Mouse (Mus musculus): ENCODE data around the gene Mob3a. TPM values are rescaled to one million over a fixed set of nuclear protein-coding genes. Genes with fewer than 3 reads are reported as not detected.
"Not testable (repeated sequence)": the region's sequence is repeated elsewhere in the genome, so short reads cannot be mapped to it uniquely, and the experiment has no call there.

Gene Mob3a
- total RNA-seq, 1 experiment: 29.2 TPM

DNA sequence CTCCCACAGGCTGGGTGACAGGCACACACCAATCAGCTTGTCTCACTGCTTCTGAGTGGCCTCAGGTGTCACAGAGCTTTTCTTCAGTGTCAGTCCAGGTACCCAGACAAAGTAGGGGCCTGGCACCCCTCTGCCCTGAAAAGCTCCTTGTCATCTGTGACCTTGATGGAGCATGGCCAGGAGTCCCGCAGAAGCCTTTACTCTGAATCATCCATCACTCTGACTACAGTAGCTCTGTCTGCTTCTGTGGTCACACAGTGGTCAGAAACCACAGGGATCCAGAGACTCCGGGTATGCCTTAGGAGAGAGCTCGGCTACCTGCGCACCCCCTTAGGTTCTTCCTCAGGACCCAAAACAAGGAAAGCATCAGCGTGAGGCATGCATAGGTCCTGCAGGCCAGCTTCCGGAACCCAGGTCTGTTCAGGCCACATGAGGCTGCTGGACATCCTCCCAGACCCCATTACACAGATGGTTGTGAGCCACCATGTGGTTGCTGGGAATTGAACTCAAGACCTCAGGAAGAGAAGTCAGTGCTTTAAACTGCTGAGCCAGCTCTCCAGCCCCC lies 48.5 kb downstream of the Mob3a start:
- peaks cover 0 to 17% of the 10 kb centered on the region in 2 experiments; a peak in 2 of 4 replicates for H3K4me1 ChIP-seq (ENCODE audit: control insufficient read depth in 2 of 2, insufficient read depth in 2 of 2, low read length in 2 of 2, poor library complexity in 1 of 2)
- H3K9ac ChIP-seq (ENCODE audit: insufficient read depth, low read depth, low read length, poor library complexity, severe bottlenecking): no peak overlapping the region
- in situ Hi-C loops (cut with MboI; ENCODE audit: low sequenced_read_pairs in 2 of 2, unreplicated experiment in 2 of 2): no loop called here
- peaks cover 2% of the 10 kb centered on the region; the same call in 1 of the 2 replicates for H3K36me3 ChIP-seq (ENCODE audit: control insufficient read depth, insufficient read depth, low read length, poor library complexity, severe bottlenecking)
- TF ChIP-seq ZNF384 (IDR thresholded peaks at IDR 0.05; ENCODE audit: low read depth, low read length): no peak
- no peak for TF ChIP-seq ZC3H11A (IDR thresholded peaks at IDR 0.05; ENCODE audit: borderline replicate concordance, low read depth, low read length)
- no peak for TF ChIP-seq MAFK (IDR thresholded peaks at IDR 0.05; ENCODE audit: insufficient read depth, low read depth, low read length)
- TF ChIP-seq CHD2 (IDR thresholded peaks at IDR 0.05; ENCODE audit: low read depth, low read length): no peak
- no peak for TF ChIP-seq HCFC1 (IDR thresholded peaks at IDR 0.05; ENCODE audit: borderline replicate concordance, insufficient read depth, low read length)
- H3K9me3 ChIP-seq (ENCODE audit: control insufficient read depth, insufficient read depth, low read depth, low read length): no peaks in the 10 kb centered on the region
- H3K4me3 ChIP-seq (ENCODE audit: insufficient read depth in 1 of 2, low read depth in 1 of 2, low read length in 2 of 2, poor library complexity in 1 of 2, severe bottlenecking in 1 of 2): no peak overlapping the region
- no peak overlapping the region for H3K27ac ChIP-seq (ENCODE audit: insufficient read depth, low read depth, low read length, poor library complexity, severe bottlenecking)
- no peak for DNase-seq (ENCODE audit: low read depth, low spot score)

DNA sequence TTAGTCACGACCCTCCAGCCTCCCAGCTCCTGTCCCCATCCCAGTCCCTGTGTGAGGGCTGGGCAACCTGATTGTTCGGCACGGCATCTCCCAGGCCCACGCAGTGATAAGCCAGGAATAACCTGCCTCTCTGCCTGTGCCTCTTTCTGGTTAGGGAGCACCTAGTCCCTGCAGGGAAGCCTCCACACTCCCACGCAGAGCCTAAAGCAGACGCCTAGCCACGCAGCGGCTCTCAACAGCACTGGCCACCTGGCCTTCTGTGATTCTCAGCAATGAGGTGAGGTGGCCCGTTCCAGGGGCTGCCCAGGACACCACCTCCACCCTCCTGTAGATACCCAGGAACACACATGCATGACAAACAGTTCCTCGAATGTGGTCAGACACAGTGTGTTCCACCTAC lies 51.4 kb downstream of the Mob3a start:
- no peak for DNase-seq (ENCODE audit: low read depth, low spot score)
- Histone ChIP-seq H3K9ac (ENCODE audit: insufficient read depth, low read depth, low read length, poor library complexity, severe bottlenecking) (no peak overlapping the region), H3K27ac (ENCODE audit: insufficient read depth, low read depth, low read length, poor library complexity, severe bottlenecking) (no peak overlapping the region; the same call in 1 of the 2 replicates), H3K4me3 (ENCODE audit: insufficient read depth in 1 of 2, low read depth in 1 of 2, low read length in 2 of 2, poor library complexity in 1 of 2, severe bottlenecking in 1 of 2) (no peak overlapping the region), H3K4me1 (ENCODE audit: control insufficient read depth in 2 of 2, insufficient read depth in 2 of 2, low read length in 2 of 2, poor library complexity in 1 of 2) (peaks cover 0 to 9% of the 10 kb centered on the region in 2 experiments; a peak in 1 of 4 replicates), H3K9me3 (ENCODE audit: control insufficient read depth, insufficient read depth, low read depth, low read length) (no peaks in the 10 kb centered on the region), H3K36me3 (ENCODE audit: control insufficient read depth, insufficient read depth, low read length, poor library complexity, severe bottlenecking) (peaks cover 17% of the 10 kb centered on the region; the same call in 1 of the 2 replicates)
- in situ Hi-C loops (cut with MboI; ENCODE audit: low sequenced_read_pairs in 2 of 2, unreplicated experiment in 2 of 2): no loop called here
- no peak for TF ChIP-seq MAFK (IDR thresholded peaks at IDR 0.05; ENCODE audit: insufficient read depth, low read depth, low read length)
- no peak for TF ChIP-seq HCFC1 (IDR thresholded peaks at IDR 0.05; ENCODE audit: borderline replicate concordance, insufficient read depth, low read length)
- TF ChIP-seq ZC3H11A (IDR thresholded peaks at IDR 0.05; ENCODE audit: borderline replicate concordance, low read depth, low read length): no peak
- no peak for TF ChIP-seq CHD2 (IDR thresholded peaks at IDR 0.05; ENCODE audit: low read depth, low read length)
- no peak for TF ChIP-seq ZNF384 (IDR thresholded peaks at IDR 0.05; ENCODE audit: low read depth, low read length)

DNA sequence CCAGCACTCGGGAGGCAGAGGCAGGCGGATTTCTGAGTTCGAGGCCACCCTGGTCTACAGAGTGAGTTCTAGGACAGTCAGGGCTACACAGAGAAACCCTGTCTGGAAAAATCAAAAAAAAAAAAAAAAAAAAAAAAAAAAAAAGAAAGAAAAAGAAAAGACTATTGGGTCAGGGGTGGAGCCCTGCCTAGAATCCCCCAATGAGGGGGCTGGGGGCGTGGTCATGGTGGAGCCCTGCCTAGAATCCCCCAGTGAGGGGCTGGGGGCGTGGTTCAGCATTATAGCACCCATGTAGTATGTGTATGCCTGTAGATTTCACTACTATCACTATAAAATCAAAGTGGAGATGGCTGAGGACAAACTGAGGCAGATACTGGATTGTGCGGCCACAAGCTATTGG lies 51.9 kb downstream of the Mob3a start:
- H3K36me3 ChIP-seq (ENCODE audit: control insufficient read depth, insufficient read depth, low read length, poor library complexity, severe bottlenecking): peaks cover 22% of the 10 kb centered on the region; the same call in 1 of the 2 replicates
- H3K9me3 ChIP-seq (ENCODE audit: control insufficient read depth, insufficient read depth, low read depth, low read length); H3K4me3 ChIP-seq (ENCODE audit: insufficient read depth in 1 of 2, low read depth in 1 of 2, low read length in 2 of 2, poor library complexity in 1 of 2, severe bottlenecking in 1 of 2); H3K27ac ChIP-seq (ENCODE audit: insufficient read depth, low read depth, low read length, poor library complexity, severe bottlenecking); in situ Hi-C loops (cut with MboI; ENCODE audit: low sequenced_read_pairs in 2 of 2, unreplicated experiment in 2 of 2); DNase-seq (ENCODE audit: low read depth, low spot score); H3K4me1 ChIP-seq (ENCODE audit: control insufficient read depth in 2 of 2, insufficient read depth in 2 of 2, low read length in 2 of 2, poor library complexity in 1 of 2); H3K9ac ChIP-seq (ENCODE audit: insufficient read depth, low read depth, low read length, poor library complexity, severe bottlenecking): not testable (repeated sequence)
- peak; percentile 86 for TF ChIP-seq ZNF384 (IDR thresholded peaks at IDR 0.05; ENCODE audit: low read depth, low read length)

DNA sequence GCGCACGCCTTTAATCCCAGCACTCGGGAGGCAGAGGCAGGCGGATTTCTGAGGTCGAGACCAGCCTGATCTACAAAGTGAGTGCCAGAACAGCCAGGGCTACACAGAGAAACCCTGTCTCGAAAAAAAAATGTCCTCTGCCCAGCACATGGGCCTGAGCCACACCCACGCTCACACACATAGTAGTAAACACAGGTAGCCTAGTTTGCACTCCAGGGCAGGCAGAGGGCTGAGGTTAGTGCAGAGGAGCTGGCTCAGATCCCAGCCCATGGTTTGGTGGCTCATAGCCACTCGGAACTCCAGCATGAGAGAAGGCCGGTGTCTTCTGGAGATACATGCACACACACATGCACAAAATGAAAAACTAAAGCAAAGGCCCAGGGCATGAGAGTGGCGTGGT lies 54.8 kb downstream of the Mob3a start:
- no peaks in the 10 kb centered on the region for H3K9me3 ChIP-seq (ENCODE audit: control insufficient read depth, insufficient read depth, low read depth, low read length)
- H3K27ac ChIP-seq (ENCODE audit: insufficient read depth, low read depth, low read length, poor library complexity, severe bottlenecking): no peak overlapping the region
- in situ Hi-C loops (cut with MboI; ENCODE audit: low sequenced_read_pairs in 2 of 2, unreplicated experiment in 2 of 2): no loop called here
- DNase-seq (ENCODE audit: low read depth, low spot score): no peak
- H3K4me3 ChIP-seq (ENCODE audit: insufficient read depth in 1 of 2, low read depth in 1 of 2, low read length in 2 of 2, poor library complexity in 1 of 2, severe bottlenecking in 1 of 2): no peak overlapping the region
- peaks cover 0 to 6% of the 10 kb centered on the region in 2 experiments; a peak in 1 of 4 replicates for H3K4me1 ChIP-seq (ENCODE audit: control insufficient read depth in 2 of 2, insufficient read depth in 2 of 2, low read length in 2 of 2, poor library complexity in 1 of 2)
- H3K36me3 ChIP-seq (ENCODE audit: control insufficient read depth, insufficient read depth, low read length, poor library complexity, severe bottlenecking): peaks cover 46% of the 10 kb centered on the region; the same call in 1 of the 2 replicates
- TF ChIP-seq CHD2 (IDR thresholded peaks at IDR 0.05; ENCODE audit: low read depth, low read length) (no peak), MAFK (IDR thresholded peaks at IDR 0.05; ENCODE audit: insufficient read depth, low read depth, low read length) (no peak), HCFC1 (IDR thresholded peaks at IDR 0.05; ENCODE audit: borderline replicate concordance, insufficient read depth, low read length) (no peak), ZC3H11A (IDR thresholded peaks at IDR 0.05; ENCODE audit: borderline replicate concordance, low read depth, low read length) (no peak)
- H3K9ac ChIP-seq (ENCODE audit: insufficient read depth, low read depth, low read length, poor library complexity, severe bottlenecking): no peak overlapping the region

DNA sequence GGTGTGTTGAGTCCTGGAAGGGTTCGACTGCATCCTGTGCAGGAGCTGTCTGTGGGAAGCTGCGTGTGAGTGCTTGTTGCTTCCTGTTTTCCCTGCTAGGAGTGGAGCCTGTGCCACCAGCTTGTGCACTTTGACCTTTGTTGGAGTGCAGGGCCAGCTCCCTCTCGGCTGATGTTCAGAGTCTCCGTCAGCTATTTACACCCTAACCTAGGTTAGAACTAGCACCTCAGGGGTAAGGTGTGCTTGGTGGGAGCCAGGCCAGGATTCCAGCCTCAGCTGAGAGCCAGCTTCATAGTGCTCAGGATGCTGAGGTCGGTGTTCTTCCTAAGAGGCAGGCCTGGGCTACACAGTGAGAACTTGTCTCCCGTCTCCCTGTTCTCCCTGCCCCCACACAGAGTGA lies 66.4 kb downstream of the Mob3a start:
- peaks cover 67% of the 10 kb centered on the region for H3K36me3 ChIP-seq (ENCODE audit: control insufficient read depth, insufficient read depth, low read length, poor library complexity, severe bottlenecking)
- no peak for TF ChIP-seq CHD2 (IDR thresholded peaks at IDR 0.05; ENCODE audit: low read depth, low read length)
- TF ChIP-seq MAFK (IDR thresholded peaks at IDR 0.05; ENCODE audit: insufficient read depth, low read depth, low read length): no peak
- no peak for TF ChIP-seq ZC3H11A (IDR thresholded peaks at IDR 0.05; ENCODE audit: borderline replicate concordance, low read depth, low read length)
- TF ChIP-seq ZNF384 (IDR thresholded peaks at IDR 0.05; ENCODE audit: low read depth, low read length): no peak
- no peak for TF ChIP-seq HCFC1 (IDR thresholded peaks at IDR 0.05; ENCODE audit: borderline replicate concordance, insufficient read depth, low read length)
- no peak for DNase-seq (ENCODE audit: low read depth, low spot score)
- in situ Hi-C loops (cut with MboI; ENCODE audit: low sequenced_read_pairs in 2 of 2, unreplicated experiment in 2 of 2): no loop called here
- H3K4me3 ChIP-seq (ENCODE audit: insufficient read depth in 1 of 2, low read depth in 1 of 2, low read length in 2 of 2, poor library complexity in 1 of 2, severe bottlenecking in 1 of 2): no peak overlapping the region
- no peak overlapping the region for H3K27ac ChIP-seq (ENCODE audit: insufficient read depth, low read depth, low read length, poor library complexity, severe bottlenecking)
- no peak overlapping the region for H3K9ac ChIP-seq (ENCODE audit: insufficient read depth, low read depth, low read length, poor library complexity, severe bottlenecking)
- peaks cover 0 to 14% of the 10 kb centered on the region in 2 experiments; a peak in 2 of 4 replicates for H3K4me1 ChIP-seq (ENCODE audit: control insufficient read depth in 2 of 2, insufficient read depth in 2 of 2, low read length in 2 of 2, poor library complexity in 1 of 2)
- no peaks in the 10 kb centered on the region for H3K9me3 ChIP-seq (ENCODE audit: control insufficient read depth, insufficient read depth, low read depth, low read length)

Other genes with a start within 250 kb of the Mob3a start
- not detected in 2 replicates for gene Onecut3, start 207.1 kb downstream of the Mob3a start, total RNA-seq (2012; rRNA removed)
- 0.80 and 2.3 TPM in 2 replicates for gene Atp8b3, start 162.9 kb downstream of the Mob3a start, total RNA-seq (2012; rRNA removed)
- gene Rexo1, start 140.4 kb downstream of the Mob3a start, total RNA-seq (2012; rRNA removed): 27.4 and 33.4 TPM in 2 replicates
- gene Klf16, start 124.7 kb downstream of the Mob3a start, total RNA-seq (2012; rRNA removed): 20.8 and 23.5 TPM in 2 replicates
- gene Abhd17a, start 111.6 kb downstream of the Mob3a start, total RNA-seq (2012; rRNA removed): 67.9 and 68.7 TPM in 2 replicates
- 54.8 and 83.8 TPM in 2 replicates for gene Scamp4, start 99.1 kb downstream of the Mob3a start, total RNA-seq (2012; rRNA removed)
- 12.2 and 12.7 TPM in 2 replicates for gene Adat3, start 99.1 kb downstream of the Mob3a start, total RNA-seq (2012; rRNA removed)
- gene Gm49322, start 96.0 kb downstream of the Mob3a start, total RNA-seq (2012; rRNA removed): 8.4 and 9.7 TPM in 2 replicates
- 138 and 167 TPM in 2 replicates for gene Csnk1g2, start 79.1 kb downstream of the Mob3a start, total RNA-seq (2012; rRNA removed)
- gene Btbd2, start 44.9 kb downstream of the Mob3a start, total RNA-seq (2012; rRNA removed): 45.7 and 64.7 TPM in 2 replicates
- 33.6 and 40.7 TPM in 2 replicates for gene Mknk2, start 23.9 kb downstream of the Mob3a start, total RNA-seq (2012; rRNA removed)
- gene Izumo4, start 207 bp upstream of the Mob3a start, total RNA-seq (2012; rRNA removed): 8.9 and 13.9 TPM in 2 replicates
- 74.8 and 106 TPM in 2 replicates for gene Ap3d1, start 40.3 kb upstream of the Mob3a start, total RNA-seq (2012; rRNA removed)
- 31.9 and 41.2 TPM in 2 replicates for gene Dot1l, start 53.2 kb upstream of the Mob3a start, total RNA-seq (2012; rRNA removed)
- gene Sf3a2, start 96.2 kb upstream of the Mob3a start, total RNA-seq (2012; rRNA removed): 31.4 and 39.6 TPM in 2 replicates
- gene Plekhj1, start 96.6 kb upstream of the Mob3a start, total RNA-seq (2012; rRNA removed): 77.2 and 87.1 TPM in 2 replicates
- gene Amh, start 103.3 kb upstream of the Mob3a start, total RNA-seq (2012; rRNA removed): 1.0 and 1.9 TPM in 2 replicates
- gene Jsrp1, start 111.5 kb upstream of the Mob3a start, total RNA-seq (2012; rRNA removed): 0.67 and 1.0 TPM in 2 replicates
- 823 and 1,116 TPM in 2 replicates for gene Oaz1, start 124.7 kb upstream of the Mob3a start, total RNA-seq (2012; rRNA removed)
- 2.4 and 6.9 TPM in 2 replicates for gene Lingo3, start 142.1 kb upstream of the Mob3a start, total RNA-seq (2012; rRNA removed)
- gene Lsm7, start 153.2 kb upstream of the Mob3a start, total RNA-seq (2012; rRNA removed): 385 and 464 TPM in 2 replicates
- gene Sppl2b, start 153.3 kb upstream of the Mob3a start, total RNA-seq (2012; rRNA removed): 38.9 and 66.1 TPM in 2 replicates
- gene Tmprss9, start 169.9 kb upstream of the Mob3a start, total RNA-seq (2012; rRNA removed): 0.26 TPM in 1 of 2 replicates, not detected in the other
- 219 and 244 TPM in 2 replicates for gene Timm13, start 199.0 kb upstream of the Mob3a start, total RNA-seq (2012; rRNA removed)
- 66.5 and 88.2 TPM in 2 replicates for gene Lmnb2, start 216.3 kb upstream of the Mob3a start, total RNA-seq (2012; rRNA removed)
- gene Gadd45b, start 228.1 kb upstream of the Mob3a start, total RNA-seq (2012; rRNA removed): 26.4 and 36.0 TPM in 2 replicates

Measured in ES-E14 (cell line).